In the genomic region with DNA sequence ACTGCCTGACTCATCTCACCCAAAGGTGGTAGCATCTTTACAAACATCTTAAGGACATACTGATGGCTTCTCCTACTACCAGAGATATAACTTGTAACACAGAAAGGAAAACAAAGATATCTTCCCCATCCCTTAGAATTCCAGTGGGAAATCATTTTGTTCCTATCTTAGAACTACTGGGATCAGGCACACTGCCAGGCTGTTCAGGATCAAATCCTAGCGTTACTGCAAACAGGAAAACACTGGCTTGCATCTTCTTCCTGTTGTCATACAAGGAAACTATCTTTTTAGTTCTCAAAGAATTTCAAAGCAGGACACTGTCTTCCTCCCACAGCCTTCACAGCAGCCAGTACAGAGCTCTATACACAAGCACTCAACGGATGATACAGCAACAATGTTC, we compare ENCODE assay signal across 21 mouse cellular contexts. TPM values are rescaled to one million over a fixed set of nuclear protein-coding genes. Genes with fewer than 3 reads are reported as not detected.
A peak's percentile ranks its signal among the peaks of the same experiment; 100 is the strongest.
DNase-seq lines count a peak whose midpoint lies in the region; ATAC-seq lines count a peak whose summit lies in the region.
"Had no signal": no experiment of that assay in that cellular context is flagged by ENCODE, and none has a peak within 500 bp of the region (broad histone marks: within the 10 kb centered on the region; RNA-seq: fewer than 3 reads in every experiment).

No protein-coding gene starts in this region.

- no peaks in the 10 kb centered on the region for H3K9me3 ChIP-seq in kidney, embryonic 14.5 days (ENCODE audit: control insufficient read depth, low read length)
- H3K9me3 ChIP-seq: embryonic facial prominence, embryonic 13.5 days; G1E; intestine, embryonic 15.5 days; limb, embryonic 13.5 days; liver, embryonic 15.5 days; midbrain, embryonic 13.5 days had no signal

- H3K4me1 ChIP-seq in kidney, embryonic 14.5 days (ENCODE audit: control insufficient read depth, insufficient read depth, low read length) = 0 out of 2 replicates have a peak, but pooled peaks cover 12% of the 10 kb centered on the region
- H3K4me1 ChIP-seq in brown adipose tissue, adult 24 weeks (ENCODE audit: control insufficient read depth, insufficient read depth, insufficient read length, low read length) = no peaks in the 10 kb centered on the region
- H3K4me1 ChIP-seq: embryonic facial prominence, embryonic 13.5 days; intestine, embryonic 15.5 days; liver, embryonic 15.5 days; midbrain, embryonic 13.5 days had no signal

- no peaks in the 10 kb centered on the region for H3K27me3 ChIP-seq in kidney, embryonic 14.5 days (ENCODE audit: control insufficient read depth, insufficient read depth, low read length)
- H3K27me3 ChIP-seq: embryonic facial prominence, embryonic 13.5 days; intestine, embryonic 15.5 days; limb, embryonic 13.5 days; liver, embryonic 15.5 days; midbrain, embryonic 13.5 days had no signal

- 75% methylated on average over 2 of the region's 2 CpGs for WGBS in kidney, embryonic 14.5 days

- no peak for ATAC-seq in kidney, embryonic 14.5 days (ENCODE audit: low FRiP score, low TSS enrichment)
- ATAC-seq in megakaryocyte progenitor cell, adult 5-6 weeks (replicated peaks; ENCODE audit: poor library complexity) = no peak
- ATAC-seq: CD4-positive, CD25-positive, alpha-beta regulatory T cell, adult 4 months; forebrain, embryonic 16.5 days; intestine, embryonic 15.5 days; midbrain, embryonic 13.5 days had no signal

- H3K4me2 ChIP-seq in kidney, embryonic 14.5 days (replicated peaks; ENCODE audit: low read depth, low read length) = no peak overlapping the region
- H3K4me2 ChIP-seq: embryonic facial prominence, embryonic 13.5 days; hindbrain, embryonic 14.5 days; intestine, embryonic 15.5 days; limb, embryonic 13.5 days; liver, embryonic 15.5 days; midbrain, embryonic 13.5 days had no signal

- DNase-seq in adrenal gland, adult 2 months = peak; percentile 23
- no peak for DNase-seq in adrenal gland, postnatal 10 days
- peak; percentile 48 for DNase-seq in kidney, adult 11 months
- peak; percentile 56 to 66 for DNase-seq in kidney, postnatal 4 days
- no peak for DNase-seq in right cerebral cortex, postnatal 10 days (ENCODE audit: low spot score in 2 of 2)
- DNase-seq: cerebellum, adult 8-10 months; heart, postnatal 10 days; right cerebral cortex, adult 18-20 months had no signal

- H3K36me3 ChIP-seq in kidney, embryonic 14.5 days (ENCODE audit: control insufficient read depth, insufficient read depth, low read length) = peaks cover 71% of the 10 kb centered on the region

- H3K9ac ChIP-seq in kidney, embryonic 14.5 days (ENCODE audit: low read depth, low read length) = no peak overlapping the region
- H3K9ac ChIP-seq: embryonic facial prominence, embryonic 13.5 days; hindbrain, embryonic 14.5 days; intestine, embryonic 15.5 days; limb, embryonic 13.5 days; liver, embryonic 15.5 days; midbrain, embryonic 13.5 days had no signal

- H3K4me3 ChIP-seq in kidney, embryonic 14.5 days (ENCODE audit: low read length) = no peak overlapping the region
- no peak overlapping the region for H3K4me3 ChIP-seq in brown adipose tissue, adult 24 weeks (ENCODE audit: insufficient read depth, low read depth, low read length)
- H3K4me3 ChIP-seq: embryonic facial prominence, embryonic 13.5 days; intestine, embryonic 15.5 days; limb, embryonic 13.5 days; liver, embryonic 15.5 days; midbrain, embryonic 13.5 days; myocyte had no signal

- H3K27ac ChIP-seq in kidney, embryonic 14.5 days (ENCODE audit: low read depth, low read length) = no peak overlapping the region
- peak overlapping the region; percentile 56 for H3K27ac ChIP-seq in brown adipose tissue, adult 24 weeks (replicated peaks; ENCODE audit: low read depth, low read length)
- H3K27ac ChIP-seq: embryonic facial prominence, embryonic 13.5 days; hindbrain, embryonic 14.5 days; intestine, embryonic 15.5 days; limb, embryonic 13.5 days; liver, embryonic 15.5 days; midbrain, embryonic 13.5 days had no signal

RNA-seq across cellular contexts. Expression of a gene that starts 26.7 kb away (rescaled TPM):
- total RNA-seq in adrenal gland, adult 2 months (2021) = 10 to 100 TPM; 11.0 to 16.7 TPM
- polyA plus RNA-seq in adrenal gland, adult 2 months (2012; rRNA removed) = 16.6 and 17.1 TPM in 2 replicates
- 10 to 100 TPM; 14.0 to 19.9 TPM for total RNA-seq in adrenal gland, postnatal 10 days (2021)
- 11.5 and 19.5 TPM in 2 replicates for polyA plus RNA-seq in kidney, embryonic 14.5 days (2014; fragmentation: Nextera tagmentation; extraction: Ambion mirVana)
- polyA plus RNA-seq in brown adipose tissue, adult 24 weeks (2012; ENCODE audit: insufficient read depth, insufficient read length, missing spikeins) = 6.3 and 10.1 TPM in 2 replicates
- 2.1 and 4.5 TPM in 2 replicates for total RNA-seq in megakaryocyte progenitor cell, adult 5-6 weeks (2015)
- 3.8 and 4.2 TPM in 2 replicates for total RNA-seq in megakaryocyte progenitor cell, adult 5-6 weeks (2017)

RNA-seq across cellular contexts. Expression of a gene that starts 46.0 kb away (rescaled TPM):
- 10 to 100 TPM; 76.3 to 80.2 TPM for total RNA-seq in adrenal gland, adult 2 months (2021)
- polyA plus RNA-seq in adrenal gland, adult 2 months (2012; rRNA removed) = 4.4 and 4.7 TPM in 2 replicates
- 10 to 100 TPM; 66.6 to 85.8 TPM for total RNA-seq in adrenal gland, postnatal 10 days (2021)
- 146 and 161 TPM in 2 replicates for polyA plus RNA-seq in kidney, embryonic 14.5 days (2014; fragmentation: Nextera tagmentation; extraction: Ambion mirVana)
- polyA plus RNA-seq in brown adipose tissue, adult 24 weeks (2012; ENCODE audit: insufficient read depth, insufficient read length, missing spikeins) = 29.2 and 37.9 TPM in 2 replicates
- total RNA-seq in megakaryocyte progenitor cell, adult 5-6 weeks (2015) = 112 and 119 TPM in 2 replicates
- 194 and 261 TPM in 2 replicates for total RNA-seq in megakaryocyte progenitor cell, adult 5-6 weeks (2017)

RNA-seq across cellular contexts. Expression of a gene that starts 46.6 kb away (rescaled TPM):
- total RNA-seq in adrenal gland, adult 2 months (2021) = 100 to 1,000 TPM; 140 to 208 TPM
- 8.1 TPM in 2 replicates for polyA plus RNA-seq in adrenal gland, adult 2 months (2012; rRNA removed)
- 100 to 1,000 TPM; 248 to 299 TPM for total RNA-seq in adrenal gland, postnatal 10 days (2021)
- polyA plus RNA-seq in kidney, embryonic 14.5 days (2014; fragmentation: Nextera tagmentation; extraction: Ambion mirVana) = 1,180 and 1,314 TPM in 2 replicates
- polyA plus RNA-seq in brown adipose tissue, adult 24 weeks (2012; ENCODE audit: insufficient read depth, insufficient read length, missing spikeins) = 50.5 and 76.9 TPM in 2 replicates
- total RNA-seq in megakaryocyte progenitor cell, adult 5-6 weeks (2015) = 700 and 701 TPM in 2 replicates
- 1,324 and 1,596 TPM in 2 replicates for total RNA-seq in megakaryocyte progenitor cell, adult 5-6 weeks (2017)

Comparison
In these comparisons a context has a peak if more than half of its experiments do, and no peak if none do; other contexts are left out.
1. DNase-seq: peak in adrenal gland, adult 2 months (single experiment), kidney, adult 11 months (single experiment) and kidney, postnatal 4 days (2 of 2); none in adrenal gland, postnatal 10 days (single experiment) and right cerebral cortex, postnatal 10 days (0 of 2).